Mouse (Mus musculus): Measurements from ENCODE around the gene Cer1.

GRCm38 (mm10) chr4:82864974-82865699, 19.8 kb downstream of the Cer1 start:
- TF ChIP-seq POLR2A (IDR thresholded peaks at IDR 0.05; ENCODE audit: borderline replicate concordance, low read depth, low read length), result no peak
- no peak for TF ChIP-seq CTCF (IDR thresholded peaks at IDR 0.05; ENCODE audit: low read depth, low read length)

Measured in bone marrow macrophage, adult 2 months (primary cell).